Mouse (Mus musculus) stomach, postnatal 0 days (tissue): ENCODE data around the gene Gm815.

Experiments used
- CTCF ChIP-seq: IDR thresholded peaks from 2 replicates; pipeline ENCODE4 v1.5.1; 2016; ENCODE audit warnings: antibody characterized with exemption, low read depth, mild to moderate bottlenecking, moderate library complexity
- EP300 ChIP-seq: optimal IDR thresholded peaks from 2 replicates; pipeline ENCODE3; 2016; ENCODE audit warnings: antibody characterized with exemption

DNA sequence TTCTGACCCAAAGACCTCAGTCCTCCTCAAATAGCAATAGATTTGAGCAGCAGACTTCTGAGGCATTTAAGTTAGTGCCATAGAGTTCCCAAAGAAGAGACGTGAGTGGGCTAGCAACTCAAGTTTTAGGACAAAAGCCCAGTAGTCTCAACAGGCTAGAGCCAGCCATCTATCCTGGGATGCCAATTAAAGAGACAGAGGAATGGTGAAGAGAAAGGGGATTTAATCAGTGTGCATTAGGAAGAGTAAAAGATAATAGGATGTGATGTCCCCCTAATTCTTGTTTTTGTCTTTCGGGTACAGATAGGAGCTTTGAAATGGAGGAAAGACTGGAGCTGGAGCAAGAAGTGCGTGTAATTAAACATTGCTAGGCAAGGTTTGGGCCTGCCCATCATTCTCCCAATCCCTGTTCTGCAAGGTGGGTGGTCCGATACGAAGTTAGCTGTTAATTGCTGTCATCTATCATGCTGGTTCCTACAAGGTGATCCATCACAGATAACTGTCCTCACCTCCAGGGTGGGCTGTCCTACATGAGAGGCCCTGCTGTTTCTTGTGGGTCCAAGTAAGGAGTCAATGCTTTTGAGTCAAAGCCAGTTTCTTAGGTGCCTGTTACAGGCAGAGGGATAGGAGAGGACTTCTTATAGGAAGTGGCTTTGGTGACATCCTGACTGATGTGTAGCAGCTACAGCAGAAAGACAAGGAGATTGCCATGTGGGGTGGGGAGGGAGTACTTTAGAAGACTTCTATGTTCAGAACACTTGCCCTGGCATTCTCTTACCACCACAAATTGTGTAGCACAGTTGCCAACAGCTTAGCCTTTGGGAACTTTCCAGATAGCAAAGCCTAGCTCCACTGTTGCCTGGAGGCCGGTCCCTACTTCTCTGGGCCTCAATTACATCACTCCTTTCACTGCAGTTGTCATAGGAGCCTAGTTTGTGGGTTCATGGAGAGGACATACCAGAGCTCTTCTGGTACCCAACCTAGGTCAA lies 44.9 kb downstream of the Gm815 start:
- TF ChIP-seq CTCF: no peak
- TF ChIP-seq EP300: no peak
